Comparison of ENCODE assay signal across 29 mouse cellular contexts in the genomic region with DNA sequence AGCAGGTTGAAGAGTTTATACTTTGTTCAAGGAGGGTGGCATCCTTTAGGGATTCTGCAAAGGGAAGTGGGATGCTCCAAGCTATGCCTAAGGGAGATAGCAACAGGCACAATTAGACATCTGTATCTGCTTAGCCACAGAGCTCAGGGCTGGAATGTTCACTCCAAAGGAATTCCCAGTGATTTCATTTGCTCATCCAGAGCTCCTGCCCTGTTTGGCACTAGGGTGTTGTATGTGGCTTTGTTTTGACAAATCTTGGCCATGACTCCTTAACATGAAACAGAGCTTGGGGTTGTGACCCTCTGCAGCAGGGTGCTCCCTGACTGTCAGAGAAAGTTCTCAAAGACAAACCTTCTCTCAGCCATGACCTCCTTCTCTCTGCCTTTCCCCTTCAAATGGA.
DNase-seq lines count a peak whose midpoint lies in the region; ATAC-seq and TF ChIP-seq lines count a peak whose summit lies in the region.
"Had no signal": no experiment of that assay in that cellular context is flagged by ENCODE, and none has a peak within 500 bp of the region (broad histone marks: within the 10 kb centered on the region; RNA-seq: fewer than 3 reads in every experiment).

No protein-coding gene starts in this region.

- no peaks in the 10 kb centered on the region for H3K9me3 ChIP-seq in lung, postnatal 0 days (ENCODE audit: low read length)
- H3K9me3 ChIP-seq: hindbrain, embryonic 12.5 days; limb, embryonic 10.5 days; limb, embryonic 15.5 days; megakaryocyte, embryonic 14.5 days; midbrain, embryonic 15.5 days; neural tube, embryonic 15.5 days had no signal

- H3K9ac ChIP-seq in lung, postnatal 0 days (replicated peaks; ENCODE audit: low read depth), result no peak overlapping the region
- H3K9ac ChIP-seq: hindbrain, embryonic 12.5 days; limb, embryonic 15.5 days; liver, embryonic 14.5 days; midbrain, embryonic 15.5 days; neural tube, embryonic 15.5 days had no signal

- TF ChIP-seq CTCF in gastrocnemius, adult 2 months (IDR thresholded peaks at IDR 0.05), result no peak
- no peak for TF ChIP-seq CTCF in lung, postnatal 0 days (IDR thresholded peaks at IDR 0.05)

- H3K36me3 ChIP-seq in lung, postnatal 0 days (ENCODE audit: insufficient read depth, low read length), result no peaks in the 10 kb centered on the region
- H3K36me3 ChIP-seq: hindbrain, embryonic 12.5 days; limb, embryonic 10.5 days; limb, embryonic 15.5 days; midbrain, embryonic 15.5 days; neural tube, embryonic 15.5 days had no signal

- H3K4me2 ChIP-seq in lung, postnatal 0 days (replicated peaks; ENCODE audit: low read depth, low read length), result no peak overlapping the region
- H3K4me2 ChIP-seq: hindbrain, embryonic 12.5 days; limb, embryonic 15.5 days; midbrain, embryonic 15.5 days; neural tube, embryonic 15.5 days had no signal

- H3K4me3 ChIP-seq in gastrocnemius, adult 2 months, result no peak overlapping the region
- H3K4me3 ChIP-seq in lung, postnatal 0 days (ENCODE audit: low read depth, low read length), result no peak overlapping the region
- H3K4me3 ChIP-seq: hindbrain, embryonic 12.5 days; limb, embryonic 10.5 days; limb, embryonic 15.5 days; megakaryocyte, embryonic 14.5 days; midbrain, embryonic 15.5 days; neural tube, embryonic 15.5 days had no signal

- peak overlapping the region; percentile 43; the same call in 1 of the 2 replicates for H3K27ac ChIP-seq in gastrocnemius, adult 2 months
- H3K27ac ChIP-seq in lung, postnatal 0 days (ENCODE audit: low read length), result no peak overlapping the region
- H3K27ac ChIP-seq: hindbrain, embryonic 12.5 days; limb, embryonic 10.5 days; limb, embryonic 15.5 days; liver, embryonic 14.5 days; midbrain, embryonic 15.5 days; neural tube, embryonic 15.5 days; stomach, postnatal 0 days had no signal

- no peak for TF ChIP-seq EP300 in lung, postnatal 0 days (IDR thresholded peaks at IDR 0.05)

- ATAC-seq in lung, postnatal 0 days, result no peak
- ATAC-seq: CD4-positive, CD25-positive, alpha-beta regulatory T cell, adult 4 months; forebrain, embryonic 16.5 days; intestine, postnatal 0 days; midbrain, embryonic 15.5 days had no signal

- intact Hi-C loops in gastrocnemius, adult 2 months (cut with DNase I), result no loop called here

- no peaks in the 10 kb centered on the region for H3K27me3 ChIP-seq in lung, postnatal 0 days (replicated peaks; ENCODE audit: insufficient read depth, low read length)
- H3K27me3 ChIP-seq: hindbrain, embryonic 12.5 days; limb, embryonic 15.5 days; megakaryocyte, embryonic 14.5 days; midbrain, embryonic 15.5 days; neural tube, embryonic 15.5 days had no signal

- DNase-seq in gastrocnemius, adult 2 months, result peak; percentile 36
- no peak for DNase-seq in gastrocnemius, postnatal 4 days (ENCODE audit: low spot score in 2 of 2)
- DNase-seq in lung, postnatal 10 days, result peak; percentile 2
- DNase-seq in lung, postnatal 0 days (ENCODE audit: low spot score), result no peak
- DNase-seq in adipocyte (ENCODE audit: low spot score), result peak; percentile 67
- peak; percentile 33 for DNase-seq in mesoderm, embryonic 11.5 days (ENCODE audit: low read depth, low spot score)
- DNase-seq in ovary, postnatal 36 days (ENCODE audit: low spot score), result no peak
- DNase-seq in liver, result no peak
- DNase-seq: adrenal gland, adult 2 months; cerebellum, adult 2 months; cerebellum, postnatal 25 days; heart, postnatal 14 days; kidney, postnatal 14 days; layer of hippocampus, adult 9-11 months; lung, adult 2 months; right cerebral cortex, adult 18-20 months; thymus, adult 18-20 months; thymus, postnatal 36 days had no signal

- no peaks in the 10 kb centered on the region for H3K4me1 ChIP-seq in lung, postnatal 0 days (ENCODE audit: insufficient read depth, low read depth, low read length)
- H3K4me1 ChIP-seq: hindbrain, embryonic 12.5 days; limb, embryonic 10.5 days; megakaryocyte, embryonic 14.5 days; midbrain, embryonic 15.5 days; neural tube, embryonic 15.5 days had no signal

Comparison
In these comparisons a context has a peak if more than half of its experiments do, and no peak if none do; other contexts are left out.
1. DNase-seq: peak in gastrocnemius, adult 2 months (single experiment), lung, postnatal 10 days (single experiment), adipocyte (single experiment) and mesoderm, embryonic 11.5 days (single experiment); none in gastrocnemius, postnatal 4 days (0 of 2), lung, postnatal 0 days (single experiment), ovary, postnatal 36 days (single experiment) and liver (single experiment).